Mouse (Mus musculus) kidney, adult 2 months (tissue): ENCODE measurements around the gene Cers6.

ENCODE experiments used
- CTCF ChIP-seq: fragments of 200-500 bp; conservative IDR thresholded peaks from 2 replicates; pipeline ENCODE4 v1.5.1; 2011; ENCODE audit warnings: low read depth, mild to moderate bottlenecking, control low read depth, low read length, moderate library complexity, mixed read lengths; ENCODE audit not compliant: insufficient read depth, insufficient read length
- POLR2A ChIP-seq: fragments of 200-500 bp; IDR thresholded peaks from one replicate; pipeline ENCODE4 v1.6.1; 2011; ENCODE audit warnings: low read depth, low read length, control low read depth

- TF ChIP-seq CTCF (no peak), POLR2A (no peak)
These were observed 134.5 kb downstream of the Cers6 start for GRCm38 (mm10) chr2:68995723-68996122.
